Mouse (Mus musculus) testis, adult 2 months (tissue): ENCODE data around the gene Mast3.

Experiments used
- CTCF ChIP-seq: fragments of 200-500 bp; IDR thresholded peaks from 2 replicates; pipeline ENCODE4 v1.5.1; 2012; ENCODE audit warnings: low read depth, mild to moderate bottlenecking, inconsistent platforms, low read length, moderate library complexity; ENCODE audit not compliant: control insufficient read depth, insufficient read depth, insufficient replicate concordance
- POLR2A ChIP-seq: fragments of 200-500 bp; IDR thresholded peaks from 2 replicates; pipeline ENCODE4 v1.6.1; 2012; ENCODE audit warnings: low read depth, mild to moderate bottlenecking, inconsistent platforms, low read length, moderate library complexity; ENCODE audit not compliant: control insufficient read depth

GRCm38 (mm10) chr8:70851837-70852236 is 47.0 kb upstream of the Mast3 start:
- no peak for TF ChIP-seq CTCF
- TF ChIP-seq POLR2A, result no peak
